Mouse (Mus musculus) neural tube, embryonic 15.5 days (tissue): ENCODE data around the gene Selenom. TPM values are rescaled to one million over a fixed set of nuclear protein-coding genes. Genes with fewer than 3 reads are reported as not detected.
A peak's percentile ranks its signal among the peaks of the same experiment; 100 is the strongest.

Experiments
- ATAC-seq: fragments of 200-750 bp; cut with Nextera tagmentation; 2 replicates; pipeline ENCODE4 v1.8.0; 2017; ENCODE audit warnings: mild to moderate bottlenecking, moderate TSS enrichment, moderate library complexity; ENCODE audit not compliant: low FRiP score
- H3K27ac ChIP-seq: fragments of 300-500 bp; sonication (generic); replicated peaks from 2 replicates; pipeline ENCODE4 v1.5.1; 2015; ENCODE audit warnings: mild to moderate bottlenecking, inconsistent platforms
- H3K27me3 ChIP-seq: fragments of 300-500 bp; sonication (generic); replicated peaks from 2 replicates; pipeline ENCODE4 v1.6.1; 2015; ENCODE audit warnings: inconsistent platforms
- H3K36me3 ChIP-seq: fragments of 300-500 bp; sonication (generic); 2 replicates; pipeline ENCODE4 v1.6.1; 2015; ENCODE audit warnings: inconsistent platforms
- H3K4me1 ChIP-seq: fragments of 300-500 bp; sonication (generic); 2 replicates; pipeline ENCODE4 v1.6.1; 2015; ENCODE audit warnings: inconsistent platforms
- H3K4me2 ChIP-seq: fragments of 300-500 bp; sonication (generic); 2 replicates; pipeline ENCODE4 v1.6.1; 2015; ENCODE audit warnings: inconsistent platforms, mild to moderate bottlenecking, moderate library complexity
- H3K4me3 ChIP-seq: fragments of 300-500 bp; sonication (generic); replicated peaks from 2 replicates; pipeline ENCODE4 v1.5.1; 2015; ENCODE audit warnings: mild to moderate bottlenecking, inconsistent platforms
- H3K9ac ChIP-seq: fragments of 300-500 bp; sonication (generic); replicated peaks from 2 replicates; pipeline ENCODE4 v1.6.1; 2015; ENCODE audit warnings: mild to moderate bottlenecking, inconsistent platforms
- H3K9me3 ChIP-seq: fragments of 300-500 bp; sonication (generic); replicated peaks from 2 replicates; pipeline ENCODE4 v1.6.1; 2016; ENCODE audit warnings: inconsistent platforms
- WGBS: fragments of 180-500 bp; shearing (Covaris S2); methylation state at CpG from one replicate; pipeline ENCODE4 v1.1.7; 2015; ENCODE audit warnings: mixed read lengths; 5-methylcytosine and 5-hydroxymethylcytosine counted together
- polyA plus RNA-seq: library from polyadenylated mRNA; unstranded; fragments of >200 nt; fragmentation: Nextera tagmentation; extraction: Ambion mirVana; gene quantifications from 2 replicates; pipeline ENCODE4 v1.2.1, GENCODE M21; 2015

Selenom gene
- polyA plus RNA-seq, 1 experiment from 2014 or later: 188 TPM

GRCm38 (mm10) chr11:3525560-3525959, 11.1 kb downstream of the Selenom start:
- ATAC-seq: no peak
- no peaks in the 10 kb centered on the region for H3K27me3 ChIP-seq
- no peak overlapping the region for H3K27ac ChIP-seq
- no peak overlapping the region for H3K4me3 ChIP-seq
- H3K4me1 ChIP-seq: no peaks in the 10 kb centered on the region
- H3K36me3 ChIP-seq: no peaks in the 10 kb centered on the region
- WGBS: 89% methylated on average over 4 of the region's 4 CpGs
- no peak overlapping the region for H3K9ac ChIP-seq
- H3K4me2 ChIP-seq: no peak overlapping the region
- no peaks in the 10 kb centered on the region for H3K9me3 ChIP-seq

GRCm38 (mm10) chr11:3526207-3526606, 11.7 kb downstream of the Selenom start:
- Histone ChIP-seq H3K27me3 (no peaks in the 10 kb centered on the region), H3K4me1 (no peaks in the 10 kb centered on the region), H3K27ac (no peak overlapping the region), H3K36me3 (no peaks in the 10 kb centered on the region), H3K4me2 (no peak overlapping the region), H3K9ac (no peak overlapping the region), H3K4me3 (no peak overlapping the region), H3K9me3 (no peaks in the 10 kb centered on the region)
- no peak for ATAC-seq
- WGBS: 84% methylated on average over 9 of the region's 9 CpGs

- ATAC-seq: no peak
- WGBS: 94% methylated on average over 24 of the region's 24 CpGs
- Histone ChIP-seq H3K27me3 (no peaks in the 10 kb centered on the region), H3K36me3 (no peaks in the 10 kb centered on the region), H3K4me2 (no peak overlapping the region), H3K9ac (no peak overlapping the region), H3K27ac (no peak overlapping the region), H3K4me1 (no peaks in the 10 kb centered on the region), H3K4me3 (no peak overlapping the region), H3K9me3 (no peaks in the 10 kb centered on the region)
Measured at GRCm38 (mm10) chr11:3526979-3527738, 12.7 kb downstream of the Selenom start.

GRCm38 (mm10) chr11:3527766-3528165, 13.3 kb downstream of the Selenom start:
- no peak overlapping the region for H3K9ac ChIP-seq
- no peaks in the 10 kb centered on the region for H3K27me3 ChIP-seq
- no peaks in the 10 kb centered on the region for H3K9me3 ChIP-seq
- H3K4me2 ChIP-seq: no peak overlapping the region
- H3K4me1 ChIP-seq: no peaks in the 10 kb centered on the region
- 90% methylated on average over 8 of the region's 8 CpGs for WGBS
- no peaks in the 10 kb centered on the region for H3K36me3 ChIP-seq
- no peak overlapping the region for H3K4me3 ChIP-seq
- no peak overlapping the region for H3K27ac ChIP-seq
- no peak for ATAC-seq

GRCm38 (mm10) chr11:3528208-3528607, 13.7 kb downstream of the Selenom start:
- Histone ChIP-seq H3K4me2 (no peak overlapping the region), H3K4me1 (no peaks in the 10 kb centered on the region), H3K9me3 (no peaks in the 10 kb centered on the region), H3K27me3 (no peaks in the 10 kb centered on the region), H3K4me3 (no peak overlapping the region), H3K36me3 (no peaks in the 10 kb centered on the region), H3K27ac (no peak overlapping the region), H3K9ac (no peak overlapping the region)
- WGBS: 90% methylated on average over 6 of the region's 6 CpGs
- no peak for ATAC-seq

GRCm38 (mm10) chr11:3529476-3530252, 15.2 kb downstream of the Selenom start:
- no peak for ATAC-seq
- Histone ChIP-seq H3K27me3 (no peaks in the 10 kb centered on the region), H3K4me1 (no peaks in the 10 kb centered on the region), H3K4me2 (no peak overlapping the region), H3K4me3 (no peak overlapping the region), H3K36me3 (no peaks in the 10 kb centered on the region), H3K9me3 (no peaks in the 10 kb centered on the region), H3K9ac (no peak overlapping the region), H3K27ac (no peak overlapping the region)
- 84% methylated on average over 20 of the region's 20 CpGs for WGBS

GRCm38 (mm10) chr11:3530731-3531130, 16.2 kb downstream of the Selenom start:
- no peaks in the 10 kb centered on the region for H3K27me3 ChIP-seq
- no peak overlapping the region for H3K4me3 ChIP-seq
- no peak for ATAC-seq
- no peak overlapping the region for H3K9ac ChIP-seq
- H3K4me1 ChIP-seq: peaks cover 9% of the 10 kb centered on the region
- no peaks in the 10 kb centered on the region for H3K36me3 ChIP-seq
- no peak overlapping the region for H3K4me2 ChIP-seq
- H3K9me3 ChIP-seq: no peaks in the 10 kb centered on the region
- no peak overlapping the region for H3K27ac ChIP-seq
- 93% methylated on average over 3 of the region's 3 CpGs for WGBS

GRCm38 (mm10) chr11:3531634-3532033, 17.1 kb downstream of the Selenom start:
- Histone ChIP-seq H3K36me3 (no peaks in the 10 kb centered on the region), H3K27ac (no peak overlapping the region), H3K9ac (no peak overlapping the region), H3K4me3 (no peak overlapping the region), H3K27me3 (no peaks in the 10 kb centered on the region), H3K4me1 (peaks cover 16% of the 10 kb centered on the region), H3K4me2 (no peak overlapping the region), H3K9me3 (no peaks in the 10 kb centered on the region)
- no peak for ATAC-seq
- 78% methylated on average over 6 of the region's 6 CpGs for WGBS

GRCm38 (mm10) chr11:3532101-3532931, 17.8 kb downstream of the Selenom start:
- Histone ChIP-seq H3K4me3 (no peak overlapping the region), H3K27ac (no peak overlapping the region), H3K4me1 (peaks cover 16% of the 10 kb centered on the region), H3K4me2 (no peak overlapping the region), H3K36me3 (no peaks in the 10 kb centered on the region), H3K9ac (no peak overlapping the region), H3K9me3 (no peaks in the 10 kb centered on the region), H3K27me3 (no peaks in the 10 kb centered on the region)
- WGBS: 94% methylated on average over 16 of the region's 16 CpGs
- no peak for ATAC-seq

- H3K27me3 ChIP-seq: no peaks in the 10 kb centered on the region
- WGBS: 86% methylated on average over 17 of the region's 17 CpGs
- H3K9me3 ChIP-seq: no peaks in the 10 kb centered on the region
- no peak for ATAC-seq
- no peak overlapping the region for H3K27ac ChIP-seq
- H3K9ac ChIP-seq: no peak overlapping the region
- H3K36me3 ChIP-seq: no peaks in the 10 kb centered on the region
- no peak overlapping the region for H3K4me3 ChIP-seq
- peaks cover 17% of the 10 kb centered on the region for H3K4me1 ChIP-seq
- no peak overlapping the region for H3K4me2 ChIP-seq
Measured at GRCm38 (mm10) chr11:3533406-3533932, 19.0 kb downstream of the Selenom start.

GRCm38 (mm10) chr11:3534956-3535355, 20.5 kb downstream of the Selenom start:
- H3K27me3 ChIP-seq: no peaks in the 10 kb centered on the region
- peak overlapping the region; percentile 98 for H3K4me2 ChIP-seq
- H3K9me3 ChIP-seq: no peaks in the 10 kb centered on the region
- H3K9ac ChIP-seq: no peak overlapping the region
- WGBS: 5% methylated on average over 8 of the region's 8 CpGs
- H3K4me3 ChIP-seq: peak overlapping the region; percentile 57
- peak overlapping the region; percentile 86; the same call in 1 of the 2 replicates for H3K27ac ChIP-seq
- H3K36me3 ChIP-seq: no peaks in the 10 kb centered on the region
- ATAC-seq: no peak
- peaks cover 22% of the 10 kb centered on the region for H3K4me1 ChIP-seq
